Mouse (Mus musculus) limb, embryonic 10.5 days (tissue): ENCODE measurements at regions not wholly inside any gene's neighbourhood (a gene's known extent, or its start where the extent isn't known, plus 50 kb on each side); places are given as distances from the start of the nearest gene placed in this dataset.
"Not testable (repeated sequence)": the region's sequence is repeated elsewhere in the genome, so short reads cannot be mapped to it uniquely, and the experiment has no call there.

ENCODE experiments used
- DNase-seq: peaks from one replicate; pipeline ENCODE4 v3.0.0-alpha.2; 2017; ENCODE audit warnings: low spot score
- H3K27ac ChIP-seq: fragments of 300-500 bp; sonication (generic); 2 replicates; pipeline ENCODE4 v1.5.1; 2016; ENCODE audit warnings: mild to moderate bottlenecking
- H3K27me3 ChIP-seq: fragments of 300-500 bp; sonication (generic); 2 replicates; pipeline ENCODE4 v1.6.1; 2016; ENCODE audit warnings: low read depth, mild to moderate bottlenecking; ENCODE audit not compliant: poor library complexity, severe bottlenecking
- H3K36me3 ChIP-seq: fragments of 300-500 bp; sonication (generic); 2 replicates; pipeline ENCODE4 v1.6.1; 2016; ENCODE audit warnings: mild to moderate bottlenecking, moderate library complexity
- H3K4me1 ChIP-seq: fragments of 300-500 bp; sonication (generic); 2 replicates; pipeline ENCODE4 v1.6.1; 2016
- H3K4me3 ChIP-seq: fragments of 300-500 bp; sonication (generic); 2 replicates; pipeline ENCODE4 v1.5.1; 2016; ENCODE audit warnings: mild to moderate bottlenecking, moderate library complexity
- H3K9me3 ChIP-seq: fragments of 300-500 bp; sonication (generic); replicated peaks from 2 replicates; pipeline ENCODE4 v1.6.1; 2016; ENCODE audit warnings: mild to moderate bottlenecking
- WGBS: fragments of 180-500 bp; shearing (Covaris S2); methylation state at CpG from one replicate; pipeline ENCODE4 v1.1.7; 2016; 5-methylcytosine and 5-hydroxymethylcytosine counted together

- H3K9me3 ChIP-seq, H3K27me3 ChIP-seq, DNase-seq, H3K4me1 ChIP-seq, H3K4me3 ChIP-seq, H3K27ac ChIP-seq, H3K36me3 ChIP-seq: not testable (repeated sequence)
- WGBS: 80% methylated on average over 2 of the region's 2 CpGs
Observed at GRCm38 (mm10) chr8:93443631-93444030, 64.1 kb upstream of the Ces1h start.

- H3K27ac ChIP-seq: no peak overlapping the region
- no peaks in the 10 kb centered on the region for H3K27me3 ChIP-seq
- 88% methylated on average over 3 of the region's 3 CpGs for WGBS
- H3K36me3 ChIP-seq: no peaks in the 10 kb centered on the region
- no peak for DNase-seq
- H3K4me3 ChIP-seq: no peak overlapping the region
- no peaks in the 10 kb centered on the region for H3K4me1 ChIP-seq
- no peaks in the 10 kb centered on the region for H3K9me3 ChIP-seq
Observed at GRCm38 (mm10) chr8:93441936-93442335, 62.4 kb upstream of the Ces1h start.

GRCm38 (mm10) chr8:93436586-93436985, 57.1 kb upstream of the Ces1h start:
- DNase-seq, H3K9me3 ChIP-seq, H3K36me3 ChIP-seq, H3K27me3 ChIP-seq, H3K4me1 ChIP-seq, H3K27ac ChIP-seq, H3K4me3 ChIP-seq: not testable (repeated sequence)
- WGBS: 84% methylated on average over 12 of the region's 12 CpGs

GRCm38 (mm10) chr8:93430637-93431036, 51.1 kb upstream of the Ces1h start:
- no peak overlapping the region for H3K4me3 ChIP-seq
- 7% methylated on average over 3 of the region's 3 CpGs for WGBS
- H3K36me3 ChIP-seq: no peaks in the 10 kb centered on the region
- DNase-seq: peak; percentile 76
- no peaks in the 10 kb centered on the region for H3K4me1 ChIP-seq
- no peaks in the 10 kb centered on the region for H3K27me3 ChIP-seq
- no peaks in the 10 kb centered on the region for H3K9me3 ChIP-seq
- H3K27ac ChIP-seq: no peak overlapping the region
